Mouse (Mus musculus): ENCODE measurements at regions not wholly inside any gene's neighbourhood (a gene's known extent, or its start where the extent isn't known, plus 50 kb on each side); places are given as distances from the start of the nearest gene placed in this dataset.

DNA sequence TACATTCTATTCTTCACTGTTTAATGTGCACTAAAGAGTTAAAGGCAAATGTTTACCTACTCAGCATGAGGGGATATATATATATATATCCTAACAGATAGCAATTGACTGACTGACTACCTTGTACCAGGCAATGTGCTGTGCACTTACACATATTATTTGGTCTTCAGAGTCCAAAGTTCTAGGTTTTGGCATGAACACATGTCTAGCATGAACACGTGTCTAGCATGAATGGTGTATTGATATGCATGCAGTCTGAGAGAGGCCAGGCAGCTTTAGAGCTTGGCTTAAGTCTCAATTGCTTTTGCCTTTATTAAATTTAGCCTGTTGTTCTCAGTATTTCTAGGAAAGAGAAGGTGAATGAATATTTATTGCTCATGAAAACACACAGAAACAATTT is 161.4 kb downstream of the Btg1 start:
- in situ Hi-C loops (cut with MboI; ENCODE audit: low sequenced_read_pairs) = no loop called here

GRCm38 (mm10) chr10:96783966-96784365 is 167.2 kb downstream of the Btg1 start:
- in situ Hi-C loops (cut with MboI; ENCODE audit: low sequenced_read_pairs) = no loop called here

DNA sequence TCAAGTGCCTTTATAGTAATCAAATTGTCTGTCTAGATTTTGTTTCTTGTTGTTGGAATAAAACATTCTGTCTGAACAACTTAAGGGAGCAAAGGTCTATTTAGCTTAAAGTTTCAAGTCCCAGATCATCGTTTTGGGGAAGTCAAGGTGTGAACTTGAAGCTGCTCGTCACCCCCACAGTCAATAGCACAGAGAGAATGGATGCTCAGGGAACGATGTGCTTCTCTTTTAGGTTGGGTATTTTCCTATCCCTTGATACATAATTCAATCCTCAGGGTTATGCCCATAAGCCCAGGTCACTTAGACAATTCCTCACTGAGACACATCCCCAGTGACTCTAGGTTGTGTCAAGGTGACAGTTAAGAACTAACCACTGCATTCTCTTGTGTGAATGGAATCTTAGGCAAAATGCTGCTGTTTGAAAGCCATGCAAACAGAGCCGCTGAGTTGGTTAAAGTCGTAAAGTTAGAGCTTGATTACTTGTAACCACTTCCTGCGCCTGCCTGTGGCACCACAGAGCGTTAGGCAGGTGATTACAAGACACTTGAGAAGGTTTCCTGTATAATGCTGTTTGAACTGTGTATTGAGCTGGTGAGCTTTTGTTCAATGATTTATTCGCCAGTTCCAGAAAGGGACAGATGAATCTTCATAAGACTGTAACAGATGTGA is 170.2 kb downstream of the Btg1 start:
- in situ Hi-C loops (cut with MboI; ENCODE audit: low sequenced_read_pairs) = no loop called here

GRCm38 (mm10) chr10:96787572-96787946 is 170.8 kb downstream of the Btg1 start:
- in situ Hi-C loops (cut with MboI; ENCODE audit: low sequenced_read_pairs) = no loop called here

GRCm38 (mm10) chr10:96788352-96789016 is 171.7 kb downstream of the Btg1 start:
- in situ Hi-C loops (cut with MboI; ENCODE audit: low sequenced_read_pairs) = no loop called here

GRCm38 (mm10) chr10:96797116-96797515 is 180.3 kb downstream of the Btg1 start:
- in situ Hi-C loops (cut with MboI; ENCODE audit: low sequenced_read_pairs) = no loop called here

DNA sequence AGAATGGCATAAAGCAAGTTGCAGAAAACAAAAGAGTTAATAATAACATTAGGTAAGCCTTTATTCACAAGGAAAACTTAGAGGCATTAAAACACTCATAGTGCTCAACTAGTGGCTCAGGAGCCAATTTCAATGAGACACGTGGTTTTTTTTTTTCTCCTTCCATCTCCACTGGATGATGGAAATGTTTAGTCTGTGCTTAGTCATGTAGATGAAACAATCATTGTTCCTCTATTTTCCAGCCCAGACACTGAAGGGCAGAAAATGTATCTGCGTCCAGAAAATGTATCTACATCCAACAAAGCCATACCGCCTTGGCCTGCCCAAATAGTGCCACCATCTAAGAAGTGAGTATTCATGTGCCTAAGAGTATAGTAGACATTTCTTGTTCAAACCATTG is 184.0 kb downstream of the Btg1 start:
- in situ Hi-C loops (cut with MboI; ENCODE audit: low sequenced_read_pairs) = no loop called here

- in situ Hi-C loops (cut with MboI; ENCODE audit: low sequenced_read_pairs) = no loop called here
These were observed 187.4 kb downstream of the Btg1 start for GRCm38 (mm10) chr10:96804030-96804784.

GRCm38 (mm10) chr10:96806579-96806978 is 189.8 kb downstream of the Btg1 start:
- in situ Hi-C loops (cut with MboI; ENCODE audit: low sequenced_read_pairs) = no loop called here

DNA sequence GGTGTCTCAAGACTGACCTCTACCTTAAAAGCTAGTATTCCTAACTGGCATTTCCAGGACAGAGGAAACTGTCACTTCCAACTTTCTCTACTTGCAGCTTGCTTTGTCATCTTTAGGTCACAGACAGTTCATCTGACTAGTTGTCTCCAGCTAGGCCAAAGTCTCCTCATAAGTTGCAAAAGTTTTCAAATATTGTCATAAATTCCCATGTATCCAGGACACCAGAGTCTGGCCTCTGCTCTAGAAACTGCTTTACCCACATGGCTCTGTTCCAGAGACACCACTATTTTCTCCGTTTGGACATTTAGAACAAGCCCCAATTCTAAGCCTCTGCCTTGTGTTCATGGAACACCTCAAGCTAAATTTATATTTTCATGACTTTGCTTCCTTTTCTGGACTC is 205.0 kb downstream of the Btg1 start:
- in situ Hi-C loops (cut with MboI; ENCODE audit: low sequenced_read_pairs) = no loop called here

DNA sequence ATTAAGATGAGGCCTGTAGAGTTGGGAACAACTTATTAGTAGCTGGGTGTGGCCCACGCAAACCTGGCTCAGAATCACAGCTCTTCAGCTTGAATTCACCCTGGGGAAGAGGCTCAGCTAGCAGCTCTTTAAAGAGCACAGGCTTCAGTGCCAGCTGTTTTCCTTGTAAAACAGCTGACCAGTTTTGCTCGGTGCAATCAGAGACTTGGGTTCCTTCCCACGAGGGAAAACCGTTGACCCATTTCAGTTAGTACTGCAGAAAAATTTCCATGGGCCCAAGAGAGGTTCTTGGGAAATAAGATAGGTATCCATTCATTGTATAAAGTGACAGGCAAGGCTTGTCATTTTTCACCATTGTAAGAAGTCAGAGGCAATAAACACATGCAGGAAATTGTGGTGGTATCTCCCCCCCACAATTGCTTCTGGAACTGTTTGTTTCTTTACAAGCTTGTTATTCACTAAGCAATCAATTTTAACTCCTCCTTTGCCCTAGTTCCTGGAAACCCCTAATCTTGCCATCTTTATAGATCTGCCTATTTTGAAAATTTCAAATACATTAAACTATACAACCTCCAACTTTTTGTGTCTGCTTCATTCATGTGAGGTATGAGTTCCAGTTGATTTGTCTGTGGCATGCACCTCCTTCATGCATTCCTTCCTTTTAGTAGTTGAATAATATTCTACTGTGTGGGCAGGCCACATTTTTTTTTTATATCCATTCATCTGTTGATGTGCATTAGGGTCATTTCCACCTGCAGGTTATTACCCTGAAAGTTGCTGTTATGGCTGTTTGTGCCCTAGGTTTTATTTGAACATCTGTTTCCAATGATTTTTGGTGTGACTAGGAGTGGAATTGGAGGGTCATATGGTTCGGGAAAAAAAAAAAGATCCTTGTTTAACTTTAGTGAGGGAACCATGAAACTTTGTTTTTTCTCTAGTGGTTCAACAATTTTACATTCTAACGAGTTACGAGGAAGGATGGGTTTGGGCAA is 205.8 kb downstream of the Btg1 start:
- in situ Hi-C loops (cut with MboI; ENCODE audit: low sequenced_read_pairs) = no loop called here

- in situ Hi-C loops (cut with MboI; ENCODE audit: low sequenced_read_pairs) = no loop called here
These were observed 209.5 kb downstream of the Btg1 start for GRCm38 (mm10) chr10:96826234-96826788.

DNA sequence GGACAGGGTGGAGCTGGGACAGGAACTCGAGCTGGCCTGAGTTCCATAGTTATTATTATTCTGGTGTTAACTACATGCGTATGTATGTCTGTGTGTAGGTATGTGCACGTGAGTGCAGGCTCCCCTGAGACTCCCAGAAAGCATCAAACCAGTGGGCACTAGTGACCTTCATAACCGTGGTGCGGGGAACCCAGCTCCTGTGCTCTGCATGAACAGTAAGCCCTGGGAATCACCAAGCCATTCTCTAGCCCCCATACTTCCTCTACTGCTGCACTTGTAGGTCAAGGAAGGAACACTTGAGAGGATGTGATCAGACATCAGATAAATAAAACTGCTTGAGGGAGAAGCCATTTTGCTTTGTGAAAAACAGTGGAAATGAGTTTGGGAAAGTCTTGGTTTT is 211.2 kb downstream of the Btg1 start:
- in situ Hi-C loops (cut with MboI; ENCODE audit: low sequenced_read_pairs) = no loop called here

DNA sequence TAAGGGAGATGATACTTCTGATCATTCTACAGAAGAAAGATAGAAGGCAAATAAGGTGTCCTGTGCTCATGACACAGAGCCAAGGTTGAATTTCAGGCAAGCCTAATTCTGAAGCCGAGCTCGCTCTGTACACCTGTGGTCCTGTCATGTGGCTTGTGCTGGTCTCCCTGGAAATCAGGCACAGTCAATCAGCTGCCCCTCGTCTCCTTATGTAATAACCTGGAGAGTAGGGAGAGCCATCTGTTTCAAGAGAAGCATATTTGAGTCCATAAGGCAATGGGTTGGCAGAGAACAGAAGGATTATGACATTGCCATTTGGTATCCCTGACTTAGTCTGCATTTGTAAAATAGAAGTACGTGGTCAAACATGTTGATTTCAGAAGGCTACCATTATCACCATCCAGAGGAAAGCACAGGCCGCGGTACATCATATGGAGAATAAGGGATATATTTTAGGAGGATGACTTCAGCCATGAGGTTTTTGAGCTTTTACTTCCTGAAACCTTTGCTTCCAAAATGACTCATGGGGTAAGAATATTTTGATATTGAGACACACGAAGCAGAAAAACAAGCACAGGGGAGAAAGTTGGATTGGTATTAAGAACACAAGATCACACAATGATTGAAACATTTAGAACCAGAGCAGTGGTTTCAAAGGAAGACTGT is 211.9 kb downstream of the Btg1 start:
- in situ Hi-C loops (cut with MboI; ENCODE audit: low sequenced_read_pairs) = no loop called here

DNA sequence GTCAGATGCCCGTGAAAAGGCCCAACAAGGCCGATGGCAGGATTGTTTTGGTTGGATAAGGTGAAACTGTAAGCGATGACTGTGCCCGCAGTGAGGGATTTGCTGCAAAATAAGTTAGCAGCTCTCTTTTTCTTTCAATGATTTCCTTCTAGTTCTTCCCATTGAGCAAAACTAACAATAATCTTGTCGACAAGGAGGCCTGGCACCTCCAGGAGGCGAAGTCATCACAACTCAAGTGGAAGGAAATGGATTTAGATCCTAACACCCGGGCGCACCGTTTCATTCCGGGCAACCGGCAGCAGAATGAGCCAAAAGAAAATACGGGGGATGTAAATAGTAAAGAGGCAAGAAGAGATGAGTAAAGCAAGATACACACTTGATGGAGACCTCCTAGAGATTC is 214.3 kb downstream of the Btg1 start:
- in situ Hi-C loops (cut with MboI; ENCODE audit: low sequenced_read_pairs) = no loop called here

GRCm38 (mm10) chr10:96837230-96837629 is 220.4 kb downstream of the Btg1 start:
- in situ Hi-C loops (cut with MboI; ENCODE audit: low sequenced_read_pairs) = no loop called here

GRCm38 (mm10) chr10:96841128-96841527 is 224.3 kb downstream of the Btg1 start:
- in situ Hi-C loops (cut with MboI; ENCODE audit: low sequenced_read_pairs) = no loop called here

DNA sequence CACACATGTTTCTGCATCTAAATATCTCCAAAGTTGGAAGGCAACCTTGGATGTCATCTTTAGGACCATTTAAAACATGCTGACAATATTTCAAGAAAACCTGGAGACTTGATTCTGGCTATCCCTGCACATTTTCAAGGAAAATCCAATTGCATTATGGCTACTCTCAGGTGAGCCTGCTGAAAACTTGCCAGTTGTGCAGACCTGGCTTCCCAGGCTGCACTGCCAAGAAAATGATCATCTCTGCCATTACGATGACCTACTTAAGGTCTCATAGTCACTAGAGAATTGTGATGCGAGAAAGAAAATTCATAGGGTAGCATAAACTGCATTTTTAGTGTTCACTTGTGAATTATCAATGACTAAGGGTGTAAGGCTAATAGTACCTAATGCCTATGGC is 225.2 kb downstream of the Btg1 start:
- in situ Hi-C loops (cut with MboI; ENCODE audit: low sequenced_read_pairs) = no loop called here

- in situ Hi-C loops (cut with MboI; ENCODE audit: low sequenced_read_pairs) = no loop called here
These were observed 229.1 kb downstream of the Btg1 start for GRCm38 (mm10) chr10:96845906-96846305.

- in situ Hi-C loops (cut with MboI; ENCODE audit: low sequenced_read_pairs) = no loop called here
These were observed 230.2 kb downstream of the Btg1 start for GRCm38 (mm10) chr10:96847028-96847427.

Data from CH12F3 (cell line).